Mouse (Mus musculus): ENCODE results near the gene Srarp. TPM values are rescaled to one million over a fixed set of nuclear protein-coding genes. Genes with fewer than 3 reads are reported as not detected.

The Srarp gene
- total RNA-seq (2023), result not detected

DNA sequence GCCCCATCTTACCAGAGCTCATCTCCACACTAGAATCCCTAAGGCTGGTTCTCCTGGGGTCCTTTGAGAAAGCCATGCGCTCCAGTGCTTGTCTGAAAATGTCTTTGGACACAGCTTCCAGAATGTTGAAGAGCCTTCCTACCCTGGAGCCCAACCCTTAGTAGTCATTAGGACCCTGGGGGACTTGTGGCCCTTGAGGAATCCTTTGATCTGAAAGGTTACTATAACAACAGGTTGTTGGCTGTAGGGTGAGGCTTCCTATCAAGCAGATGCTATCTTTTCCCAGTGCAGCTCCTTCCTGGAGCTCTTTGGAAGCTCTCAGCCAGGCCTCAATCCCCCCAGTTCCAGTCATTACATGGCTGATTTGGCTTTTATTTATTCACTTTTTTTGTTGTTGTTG, at the start of gene Srarp:
Gene Srarp (minus strand): TSS at position 132 of the 400 bp plus-strand sequence.

DNA sequence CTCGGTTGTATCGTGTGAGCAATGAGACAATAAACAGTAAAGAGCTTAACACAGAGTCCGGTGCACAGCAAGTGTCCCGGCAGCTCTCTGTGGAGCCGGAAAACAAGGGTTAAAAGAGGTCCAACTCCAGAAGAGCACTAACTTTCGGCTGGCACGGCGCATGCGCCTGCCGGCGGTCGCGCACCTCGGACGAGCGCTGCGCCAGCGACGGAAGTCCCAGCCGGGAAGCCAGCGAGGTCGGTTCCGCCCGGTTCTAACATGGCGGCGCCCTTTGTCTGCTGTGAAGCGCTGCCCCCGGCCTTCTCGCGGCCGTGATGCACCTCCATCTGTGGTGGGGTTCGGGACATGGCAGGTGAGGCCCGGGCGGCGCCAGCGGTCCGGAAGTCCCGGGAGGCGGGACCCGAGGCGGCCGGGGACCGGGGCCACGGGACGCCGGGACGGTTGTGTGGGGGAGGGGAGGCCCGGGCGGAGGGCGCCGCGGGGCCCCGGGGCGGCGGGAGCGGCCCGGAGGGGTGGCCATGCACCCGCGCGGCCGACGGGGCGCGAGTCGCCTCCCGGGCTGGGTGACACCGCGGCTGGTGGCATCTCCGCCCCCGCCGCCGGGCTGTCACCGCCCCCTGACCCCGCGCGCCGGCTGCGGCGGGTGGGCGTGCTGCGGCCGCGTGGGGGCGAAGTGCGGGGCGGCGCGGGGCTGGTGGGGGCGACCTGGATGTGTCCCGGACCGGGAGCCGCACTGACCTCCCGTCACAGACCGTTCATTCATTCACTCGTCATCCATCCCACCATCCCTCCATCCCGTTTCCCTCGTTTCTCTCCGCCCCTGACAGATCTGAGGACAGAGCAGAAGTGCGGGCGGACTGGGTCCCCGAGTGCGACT, 8.8 kb upstream of the Srarp start, which contains the start of gene Zbtb17:
Gene Zbtb17 (plus strand): TSS at position 204 of the 877 bp plus-strand sequence.

DNA sequence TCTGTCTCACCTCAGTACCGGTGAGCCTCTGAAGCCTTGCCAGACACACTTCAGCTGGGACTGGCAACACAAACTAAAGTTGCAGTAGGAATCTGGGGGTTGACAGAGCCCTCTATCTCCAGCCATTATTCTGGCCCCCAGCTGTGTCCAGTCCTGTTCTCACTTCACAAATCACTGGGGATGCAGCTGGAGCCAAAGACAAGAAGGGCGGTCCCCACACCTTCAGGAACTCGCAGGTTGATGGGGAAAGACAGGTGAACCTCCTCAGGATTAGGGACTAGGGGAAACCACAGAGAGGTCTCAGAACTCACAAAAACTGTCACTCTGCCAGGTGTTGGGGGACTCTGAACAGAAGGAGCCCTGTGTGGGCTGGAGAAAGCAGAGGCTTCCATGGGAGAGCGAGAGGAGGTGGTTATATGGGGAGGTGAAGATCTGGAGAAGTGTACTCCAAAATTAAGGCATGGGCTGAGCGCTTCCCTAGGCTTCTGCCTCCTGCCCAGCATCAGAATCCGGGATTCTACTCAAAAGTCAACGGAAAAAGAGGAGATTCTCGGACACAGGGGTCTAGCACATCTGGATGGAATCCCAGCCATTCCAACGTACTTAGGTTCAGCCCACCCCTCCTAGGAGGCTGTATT, 15.6 kb downstream of the Srarp start, which contains the start of gene Hspb7:
Gene Hspb7 (plus strand): TSS at position 588 of the 638 bp plus-strand sequence.

DNA sequence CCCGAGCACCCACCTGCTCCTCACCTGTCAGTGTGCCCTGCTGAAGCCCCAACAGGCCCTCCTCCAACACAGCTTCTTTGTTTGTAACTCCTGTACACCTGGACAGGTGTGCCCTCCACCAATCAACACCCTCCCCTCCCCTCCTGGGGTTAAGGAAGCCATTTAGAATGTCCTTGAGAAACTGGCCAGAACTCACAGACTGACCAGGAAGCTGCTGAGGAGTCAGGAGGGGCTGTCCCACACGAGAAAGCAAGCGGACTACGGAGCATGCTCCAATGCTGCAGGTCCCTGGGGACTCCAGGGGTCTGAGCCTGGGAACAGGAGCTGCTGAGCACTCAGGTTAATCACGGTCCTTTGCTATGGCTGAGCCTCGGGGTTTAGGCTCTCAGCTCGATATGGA, 20.0 kb downstream of the Srarp start, which contains the start of gene Clcnkb:
Gene Clcnkb (minus strand): TSS at position 91 of the 400 bp plus-strand sequence.

DNA sequence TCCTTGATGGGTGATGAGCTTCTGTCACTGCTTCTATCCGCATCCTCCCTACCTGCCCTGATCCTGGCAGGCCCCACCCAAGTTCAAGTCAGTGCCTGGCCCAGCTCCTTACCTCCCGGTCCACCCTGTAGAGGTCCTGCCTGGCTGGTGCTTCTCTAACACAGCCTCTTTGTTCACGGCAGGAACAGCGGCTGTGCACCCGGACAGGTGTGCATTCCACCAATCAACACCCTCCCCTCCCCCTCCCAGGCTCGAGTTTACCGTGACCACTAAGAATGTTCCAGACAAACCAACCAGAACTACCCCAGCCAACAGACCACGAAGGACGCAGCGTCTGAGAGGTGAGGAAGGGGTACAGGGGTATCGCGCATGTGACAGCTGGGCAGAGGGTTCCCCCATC, 37.4 kb downstream of the Srarp start, which contains the start of gene Clcnka:
Gene Clcnka (minus strand): TSS at position 180 of the 400 bp plus-strand sequence.

Other genes with a start within 250 kb of the Srarp start
- gene Rsg1, start 222.1 kb downstream of the Srarp start, total RNA-seq (2023), result 2.5 TPM
- not detected for gene Arhgef19, start 196.6 kb downstream of the Srarp start, total RNA-seq (2023)
- 0.89 TPM for gene Epha2, start 134.9 kb downstream of the Srarp start, total RNA-seq (2023)
- gene Fam131c, start 67.9 kb downstream of the Srarp start, total RNA-seq (2023), result not detected
- not detected for gene Clcnka, start 37.4 kb downstream of the Srarp start, total RNA-seq (2023)
- not detected for gene Clcnkb, start 20.1 kb downstream of the Srarp start, total RNA-seq (2023)
- not detected for gene Hspb7, start 15.3 kb downstream of the Srarp start, total RNA-seq (2023)
- gene Zbtb17, start 8.5 kb upstream of the Srarp start, total RNA-seq (2023), result 41.5 TPM
- 57.6 TPM for gene Spen, start 102.5 kb upstream of the Srarp start, total RNA-seq (2023)
- gene Fblim1, start 170.0 kb upstream of the Srarp start, total RNA-seq (2023), result not detected
- gene Tmem82, start 182.5 kb upstream of the Srarp start, total RNA-seq (2023), result not detected
- not detected for gene Slc25a34, start 187.7 kb upstream of the Srarp start, total RNA-seq (2023)
- gene Plekhm2, start 228.8 kb upstream of the Srarp start, total RNA-seq (2023), result 36.7 TPM
- 7.3 TPM for gene Rsc1a1, start 249.5 kb upstream of the Srarp start, total RNA-seq (2023)

Data from CD4-positive naive resting alpha-beta T cell, adult 57 days (primary cell).